Comparison of ENCODE assay signal across 16 mouse cellular contexts in the genomic region with DNA sequence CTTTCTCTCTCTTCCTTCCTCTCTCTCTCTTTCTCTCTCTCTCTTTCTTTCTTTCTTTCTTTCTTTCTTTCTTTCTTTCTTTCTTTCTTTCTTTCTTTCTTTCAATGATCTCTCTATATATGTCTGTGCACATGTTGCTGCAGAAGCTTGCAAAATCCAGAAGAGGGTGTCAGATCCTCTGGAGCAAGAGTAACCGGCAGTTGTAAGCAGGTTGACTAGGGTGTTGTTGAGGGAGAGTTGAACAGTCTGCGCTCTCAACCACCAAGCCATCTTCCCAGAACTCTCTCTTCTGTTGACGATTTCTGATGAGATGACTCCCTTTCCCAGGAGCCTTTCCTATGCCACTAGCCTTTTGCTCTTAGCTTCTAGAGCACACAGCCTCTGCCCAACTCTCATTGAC. TPM values are rescaled to one million over a fixed set of nuclear protein-coding genes. Genes with fewer than 3 reads are reported as not detected.
"Had no signal": no experiment of that assay in that cellular context is flagged by ENCODE, and none has a peak within 500 bp of the region (broad histone marks: within the 10 kb centered on the region; RNA-seq: fewer than 3 reads in every experiment).

No protein-coding gene starts in this region.

- H3K9ac ChIP-seq: kidney, embryonic 15.5 days; limb, embryonic 12.5 days; liver, embryonic 13.5 days had no signal

- DNase-seq: kidney, postnatal 25 days; layer of hippocampus, adult 9-11 months; liver, embryonic 13.5 days; lung, adult 2 months; lung, postnatal 14 days; right cerebral cortex, adult 18-20 months; thymus, adult 18-20 months; thymus, postnatal 14 days had no signal

- H3K4me3 ChIP-seq: kidney, embryonic 15.5 days; limb, embryonic 12.5 days; liver, embryonic 13.5 days had no signal

- H3K27me3 ChIP-seq: kidney, embryonic 15.5 days; limb, embryonic 12.5 days; liver, embryonic 13.5 days had no signal

- H3K9me3 ChIP-seq: kidney, embryonic 15.5 days; limb, embryonic 12.5 days; liver, embryonic 13.5 days; megakaryocyte, embryonic 14.5 days had no signal

- H3K27ac ChIP-seq: hindbrain, postnatal 0 days; kidney, embryonic 15.5 days; limb, embryonic 12.5 days; liver, embryonic 13.5 days; macrophage had no signal

- H3K4me2 ChIP-seq: kidney, embryonic 15.5 days; limb, embryonic 12.5 days; liver, embryonic 13.5 days; midbrain, embryonic 11.5 days had no signal

- H3K36me3 ChIP-seq: kidney, embryonic 15.5 days; limb, embryonic 12.5 days; liver, embryonic 13.5 days had no signal

- ATAC-seq: hindbrain, postnatal 0 days; midbrain, embryonic 16.5 days had no signal

RNA-seq across cellular contexts. Expression of a gene that starts 20.1 kb away (rescaled TPM):
- polyA plus RNA-seq: limb, embryonic 12.5 days; liver, embryonic 13.5 days; lung, adult 2 months; macrophage; midbrain, embryonic 11.5 days; midbrain, embryonic 16.5 days; neural tube, embryonic 14.5 days had no signal

RNA-seq across cellular contexts. Expression of a gene that starts 38.2 kb away (rescaled TPM):
- polyA plus RNA-seq: macrophage had no signal
